Mouse (Mus musculus) limb, embryonic 11.5 days (tissue): ENCODE results near the gene Ninj2. TPM values are rescaled to one million over a fixed set of nuclear protein-coding genes. Genes with fewer than 3 reads are reported as not detected.

Source experiments
- ATAC-seq: fragments of 200-750 bp; cut with Nextera tagmentation; 2 replicates; pipeline ENCODE4 v1.8.0; 2017; ENCODE audit warnings: low read depth; ENCODE audit not compliant: insufficient number of reproducible peaks, low FRiP score, low TSS enrichment
- DNase-seq: peaks from one replicate; pipeline ENCODE4 v3.0.0-alpha.2; 2015; ENCODE audit warnings: low spot score
- H3K27ac ChIP-seq: fragments of 300-500 bp; sonication (generic); replicated peaks from 2 replicates; pipeline ENCODE4 v1.5.1; 2014; ENCODE audit warnings: low read depth, mild to moderate bottlenecking, low read length
- H3K27me3 ChIP-seq: fragments of 300-500 bp; sonication (generic); 2 replicates; pipeline ENCODE4 v1.6.1; 2014; ENCODE audit warnings: mild to moderate bottlenecking, low read length, mixed read lengths; ENCODE audit not compliant: control insufficient read depth, insufficient read depth
- H3K36me3 ChIP-seq: fragments of 300-500 bp; sonication (generic); 2 replicates; pipeline ENCODE4 v1.6.1; 2014; ENCODE audit warnings: mild to moderate bottlenecking, low read length, moderate library complexity, mixed read lengths; ENCODE audit not compliant: control insufficient read depth, insufficient read depth
- H3K4me1 ChIP-seq: fragments of 300-500 bp; sonication (generic); 2 replicates; pipeline ENCODE4 v1.6.1; 2014; ENCODE audit warnings: low read length, mixed read lengths; ENCODE audit not compliant: control insufficient read depth, insufficient read depth
- H3K4me2 ChIP-seq: fragments of 300-500 bp; sonication (generic); 2 replicates; pipeline ENCODE4 v1.6.1; 2014; ENCODE audit warnings: low read depth, mild to moderate bottlenecking, moderate library complexity; ENCODE audit not compliant: severe bottlenecking
- H3K4me3 ChIP-seq: fragments of 300-500 bp; sonication (generic); 2 replicates; pipeline ENCODE4 v1.5.1; 2014; ENCODE audit warnings: low read depth, low read length
- H3K9ac ChIP-seq: fragments of 300-500 bp; sonication (generic); 2 replicates; pipeline ENCODE4 v1.6.1; 2014; ENCODE audit warnings: mild to moderate bottlenecking, low read length
- H3K9me3 ChIP-seq: fragments of 300-500 bp; sonication (generic); 2 replicates; pipeline ENCODE4 v1.6.1; 2016; ENCODE audit warnings: low read length; ENCODE audit not compliant: control insufficient read depth
- WGBS: fragments of 180-500 bp; shearing (Covaris S2); extraction: QIAGEN DNeasy Blood & Tissue Kit; methylation state at CpG from one replicate; pipeline ENCODE4 v1.1.7; 2014; 5-methylcytosine and 5-hydroxymethylcytosine counted together
- polyA plus RNA-seq: library from polyadenylated mRNA; unstranded; fragments of >200 nt; fragmentation: Nextera tagmentation; extraction: Ambion mirVana; gene quantifications from 2 replicates; pipeline ENCODE4 v1.2.1, GENCODE M21; 2014

The Ninj2 gene
- polyA plus RNA-seq, 1 experiment from 2014 or later: not detected

DNA sequence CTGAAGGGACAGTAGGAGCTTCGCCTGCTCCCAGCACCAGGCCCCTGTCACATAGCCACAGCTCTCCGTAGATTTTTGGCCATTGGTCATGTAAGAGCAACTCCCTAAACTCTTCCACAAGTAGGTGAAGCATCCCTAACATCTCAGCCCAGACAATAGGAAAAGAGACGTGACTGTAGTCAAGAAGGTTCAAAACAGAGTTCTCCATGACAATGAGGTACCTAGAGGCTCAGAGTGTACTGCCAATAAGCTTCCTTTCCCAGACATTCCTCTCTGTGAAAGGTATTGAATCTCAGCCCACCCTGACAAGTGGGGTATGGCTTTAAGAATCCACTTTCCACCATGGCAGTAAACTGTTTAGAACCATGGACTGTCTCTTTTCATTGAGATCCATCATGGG lies 23.6 kb upstream of the Ninj2 start:
- 89% methylated on average over 3 of the region's 3 CpGs for WGBS
- Histone ChIP-seq H3K27me3 (no peaks in the 10 kb centered on the region), H3K4me2 (no peak overlapping the region), H3K9ac (no peak overlapping the region), H3K27ac (no peak overlapping the region), H3K4me3 (no peak overlapping the region), H3K4me1 (no peaks in the 10 kb centered on the region), H3K36me3 (no peaks in the 10 kb centered on the region), H3K9me3 (no peaks in the 10 kb centered on the region)
- DNase-seq: no peak
- no peak for ATAC-seq

DNA sequence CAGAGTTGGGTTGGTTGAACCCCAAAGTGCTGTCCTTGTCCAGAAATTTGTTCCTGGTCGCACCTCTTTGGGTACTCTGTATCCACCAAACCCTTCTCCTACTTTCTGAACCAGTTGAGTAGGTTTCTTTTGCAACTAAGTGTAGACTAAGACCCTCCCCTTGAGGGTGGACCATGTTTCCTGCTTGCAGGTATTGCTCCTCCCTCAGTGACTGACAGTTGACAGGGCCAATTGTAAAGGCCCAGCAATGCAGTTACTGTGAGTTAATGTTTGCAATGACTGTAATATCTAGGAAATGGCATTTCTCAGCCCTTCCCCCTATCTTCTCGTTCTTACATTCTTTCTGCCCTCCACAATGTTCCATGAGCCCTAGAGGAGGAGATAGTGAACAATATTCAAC lies 20.5 kb upstream of the Ninj2 start:
- no peaks in the 10 kb centered on the region for H3K4me1 ChIP-seq
- DNase-seq: no peak
- H3K9me3 ChIP-seq: no peaks in the 10 kb centered on the region
- no peak overlapping the region for H3K4me2 ChIP-seq
- H3K9ac ChIP-seq: no peak overlapping the region
- H3K27me3 ChIP-seq: no peaks in the 10 kb centered on the region
- no peaks in the 10 kb centered on the region for H3K36me3 ChIP-seq
- no peak overlapping the region for H3K4me3 ChIP-seq
- no peak for ATAC-seq
- no peak overlapping the region for H3K27ac ChIP-seq
- 72% methylated on average over 2 of the region's 2 CpGs for WGBS

DNA sequence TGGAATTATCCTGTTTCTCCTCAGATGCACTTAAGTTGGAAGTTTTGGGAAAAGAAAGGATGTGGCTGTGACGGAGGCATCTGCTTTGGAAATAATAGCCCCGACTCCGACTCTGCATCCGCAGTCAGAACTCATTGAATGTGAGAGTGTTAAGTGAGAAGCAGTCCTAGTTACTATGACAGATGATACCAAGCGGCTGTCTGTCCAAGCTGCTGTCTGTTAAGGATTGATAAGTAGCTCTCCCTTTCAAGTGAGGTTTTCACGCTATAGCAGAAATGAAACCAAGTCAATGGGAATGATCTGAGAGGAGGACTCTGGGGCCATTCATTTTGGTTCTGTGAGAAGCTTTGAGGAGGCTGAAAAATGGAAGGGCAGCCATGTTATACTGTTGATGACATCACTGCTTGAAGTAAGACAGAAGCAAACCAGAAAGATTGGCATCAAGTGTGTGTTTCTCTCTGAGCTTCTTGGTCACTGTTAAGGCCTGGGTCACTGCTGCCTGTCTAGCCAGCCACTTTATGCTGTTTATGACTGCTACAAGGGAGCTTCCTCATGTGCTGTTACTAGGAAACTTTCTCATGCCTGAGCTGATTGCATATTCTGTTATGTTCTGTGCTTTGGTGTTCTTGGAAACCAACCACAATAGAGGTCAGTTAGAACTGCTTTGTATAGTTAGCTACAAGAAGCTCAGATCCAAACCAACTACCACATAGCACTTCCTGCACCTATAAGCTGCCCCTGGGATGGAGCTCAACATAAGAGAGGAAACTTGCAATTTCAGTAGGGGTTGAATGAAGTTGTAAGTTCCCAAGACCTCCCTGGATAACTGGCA lies 16.3 kb upstream of the Ninj2 start:
- no peak overlapping the region for H3K4me2 ChIP-seq
- H3K27ac ChIP-seq: no peak overlapping the region
- no peaks in the 10 kb centered on the region for H3K27me3 ChIP-seq
- no peak overlapping the region for H3K9ac ChIP-seq
- DNase-seq (no peak), ATAC-seq (no peak)
- 90% methylated on average over 6 of the region's 6 CpGs for WGBS
- H3K9me3 ChIP-seq: no peaks in the 10 kb centered on the region
- no peaks in the 10 kb centered on the region for H3K4me1 ChIP-seq
- no peaks in the 10 kb centered on the region for H3K36me3 ChIP-seq
- H3K4me3 ChIP-seq: no peak overlapping the region

DNA sequence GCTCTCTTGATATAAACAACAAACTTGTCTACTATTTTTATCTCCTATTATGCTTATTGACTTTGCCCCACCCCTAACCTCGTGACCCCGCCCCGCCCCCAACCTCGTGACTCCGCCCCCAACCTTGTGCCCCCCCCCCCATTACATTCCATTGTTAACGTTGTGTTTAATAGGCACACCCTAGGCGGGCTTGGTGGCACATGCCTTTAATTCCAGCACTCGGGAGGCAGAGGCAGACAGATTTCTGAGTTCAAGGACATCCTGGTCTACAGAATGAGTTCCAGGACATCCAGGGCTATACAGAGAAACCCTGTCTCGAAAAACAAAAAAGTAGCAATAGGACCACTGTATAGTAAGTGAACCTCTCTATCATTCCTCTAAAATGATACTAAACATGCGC lies 13.6 kb upstream of the Ninj2 start:
- H3K27ac ChIP-seq: no peak overlapping the region
- no peaks in the 10 kb centered on the region for H3K36me3 ChIP-seq
- no peak for ATAC-seq
- H3K4me1 ChIP-seq: no peaks in the 10 kb centered on the region
- H3K27me3 ChIP-seq: no peaks in the 10 kb centered on the region
- no peaks in the 10 kb centered on the region for H3K9me3 ChIP-seq
- H3K9ac ChIP-seq: no peak overlapping the region
- H3K4me3 ChIP-seq: no peak overlapping the region
- WGBS: 86% methylated on average over 10 of the region's 10 CpGs
- DNase-seq: no peak
- H3K4me2 ChIP-seq: no peak overlapping the region

DNA sequence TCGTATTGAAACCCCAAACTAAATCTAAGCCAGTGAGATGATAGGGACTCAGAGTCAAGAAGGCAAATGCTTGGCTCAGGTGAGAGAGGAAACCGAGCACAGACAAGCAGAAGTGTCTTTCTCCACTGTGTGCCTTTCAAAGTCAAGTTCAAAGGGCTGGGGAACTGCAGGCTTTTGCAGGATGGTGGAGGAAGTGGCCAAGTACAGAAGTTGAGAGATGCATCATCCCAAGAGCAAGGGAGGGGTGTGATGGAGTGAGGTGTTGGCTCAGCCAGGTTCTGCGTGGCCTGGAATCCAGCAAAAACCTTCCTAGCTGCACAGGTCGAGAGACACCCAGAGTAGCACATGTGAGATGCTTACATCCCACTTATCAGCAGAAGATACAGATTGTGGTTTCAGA lies 11.6 kb upstream of the Ninj2 start:
- no peaks in the 10 kb centered on the region for H3K36me3 ChIP-seq
- H3K4me1 ChIP-seq: no peaks in the 10 kb centered on the region
- H3K27me3 ChIP-seq: no peaks in the 10 kb centered on the region
- no peaks in the 10 kb centered on the region for H3K9me3 ChIP-seq
- no peak overlapping the region for H3K4me3 ChIP-seq
- H3K4me2 ChIP-seq: no peak overlapping the region
- ATAC-seq: no peak
- no peak overlapping the region for H3K27ac ChIP-seq
- 79% methylated on average over 4 of the region's 4 CpGs for WGBS
- no peak for DNase-seq
- H3K9ac ChIP-seq: no peak overlapping the region

DNA sequence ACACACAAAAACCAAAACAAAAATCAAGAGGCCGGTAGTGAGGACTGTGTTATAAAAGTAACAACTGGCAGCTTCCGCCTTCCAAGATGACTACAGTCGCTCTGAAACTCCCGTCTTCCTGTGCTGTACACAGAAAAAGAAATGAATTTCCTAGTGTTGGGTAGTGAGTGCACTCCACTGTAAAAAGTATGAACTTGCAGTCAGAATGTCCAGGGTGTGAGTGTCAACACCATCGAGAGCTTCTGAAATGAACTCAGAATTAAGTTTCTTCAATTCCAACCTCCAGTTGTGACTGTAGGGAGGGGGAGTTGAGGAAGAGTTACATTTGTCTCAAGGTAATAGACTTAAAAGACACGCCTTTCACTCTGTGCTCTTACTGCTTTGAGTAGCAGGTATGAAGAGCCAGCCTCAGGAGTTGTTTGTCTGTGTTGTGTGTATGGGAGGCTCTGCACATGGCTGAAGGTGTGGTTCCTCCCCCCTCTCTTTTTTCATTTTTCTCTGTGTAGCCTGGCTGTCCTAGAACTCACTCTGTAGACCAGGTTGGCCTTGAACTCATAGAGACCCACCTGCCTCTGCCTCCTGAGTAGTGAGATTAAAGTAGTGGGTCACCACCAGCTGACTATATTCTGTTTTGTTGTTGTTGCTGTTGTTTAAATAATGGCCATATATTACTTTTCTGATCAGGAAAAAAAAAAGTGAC lies 10.7 kb upstream of the Ninj2 start:
- Histone ChIP-seq H3K27me3 (no peaks in the 10 kb centered on the region), H3K4me3 (no peak overlapping the region), H3K36me3 (no peaks in the 10 kb centered on the region), H3K9ac (no peak overlapping the region), H3K4me1 (no peaks in the 10 kb centered on the region), H3K9me3 (no peaks in the 10 kb centered on the region), H3K4me2 (no peak overlapping the region), H3K27ac (no peak overlapping the region)
- no peak for DNase-seq
- WGBS: 92% methylated on average over 6 of the region's 6 CpGs
- ATAC-seq: no peak

DNA sequence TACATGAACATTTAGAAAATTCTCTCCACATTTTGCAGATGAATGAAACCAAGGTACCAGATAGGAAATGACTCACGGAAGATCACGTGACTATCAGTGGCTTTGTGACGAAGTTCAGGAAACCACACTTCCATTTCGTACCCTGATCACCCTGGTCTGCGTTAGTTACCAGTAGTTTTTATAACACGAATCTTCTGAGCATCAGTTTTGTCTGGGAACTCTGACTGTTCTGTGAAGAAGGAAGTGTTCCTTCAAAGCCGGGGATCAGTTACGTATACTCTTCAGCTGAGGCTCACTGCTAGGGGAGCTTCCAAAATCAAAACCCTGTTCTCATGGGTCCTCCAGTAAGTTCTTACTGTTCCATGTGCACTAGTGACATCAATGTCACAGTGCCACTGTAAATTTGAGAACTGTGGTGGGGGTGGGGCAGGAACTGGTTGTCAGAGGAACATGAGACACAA lies 10.2 kb upstream of the Ninj2 start:
- H3K4me1 ChIP-seq: no peaks in the 10 kb centered on the region
- H3K27me3 ChIP-seq: no peaks in the 10 kb centered on the region
- WGBS: 88% methylated on average over 8 of the region's 8 CpGs
- H3K9me3 ChIP-seq: no peaks in the 10 kb centered on the region
- no peak overlapping the region for H3K4me2 ChIP-seq
- no peak overlapping the region for H3K4me3 ChIP-seq
- H3K9ac ChIP-seq: no peak overlapping the region
- no peak overlapping the region for H3K27ac ChIP-seq
- ATAC-seq: no peak
- no peaks in the 10 kb centered on the region for H3K36me3 ChIP-seq
- no peak for DNase-seq

DNA sequence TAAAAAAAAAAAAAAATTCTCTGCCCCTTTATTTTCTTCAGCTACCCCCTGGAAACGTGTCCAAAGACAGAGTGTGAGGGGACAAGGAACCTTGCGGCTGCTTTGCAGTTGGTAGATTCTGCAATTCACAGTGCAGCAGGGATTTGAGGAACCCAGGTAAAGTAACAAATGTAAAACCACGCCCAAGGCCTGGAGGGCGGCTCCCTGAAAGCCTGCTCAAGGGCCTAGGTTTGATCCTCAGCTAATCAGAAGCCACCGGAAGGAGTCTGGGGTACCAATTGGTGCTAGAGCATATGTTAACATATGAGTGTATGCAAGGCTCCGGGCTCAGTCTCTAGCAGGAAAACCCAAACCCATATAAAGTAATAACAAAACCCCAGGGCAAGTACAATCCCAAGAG lies 9.7 kb upstream of the Ninj2 start:
- ATAC-seq: no peak
- H3K4me2 ChIP-seq: no peak overlapping the region

More for the DNA sequence above, 9.7 kb upstream of the Ninj2 start:
- no peak overlapping the region for H3K4me3 ChIP-seq
- 72% methylated on average over 6 of the region's 6 CpGs for WGBS
- no peaks in the 10 kb centered on the region for H3K36me3 ChIP-seq
- no peak overlapping the region for H3K9ac ChIP-seq
- no peak overlapping the region for H3K27ac ChIP-seq
- H3K4me1 ChIP-seq: no peaks in the 10 kb centered on the region
- H3K9me3 ChIP-seq: no peaks in the 10 kb centered on the region
- no peak for DNase-seq
- no peaks in the 10 kb centered on the region for H3K27me3 ChIP-seq
